Mouse (Mus musculus) embryonic fibroblast, embryonic 13.5 days (primary cell): ENCODE data around the gene Palld.

ENCODE experiments used
- CTCF ChIP-seq: IDR thresholded peaks from 2 replicates; pipeline ENCODE4 v1.5.1; 2011; ENCODE audit warnings: mild to moderate bottlenecking, control low read depth, low read length, moderate library complexity, borderline replicate concordance; ENCODE audit not compliant: insufficient read depth
- POLR2A ChIP-seq: IDR thresholded peaks from 2 replicates; pipeline ENCODE4 v1.6.1; 2011; ENCODE audit warnings: low read depth, mild to moderate bottlenecking, control low read depth, low read length, moderate library complexity

DNA sequence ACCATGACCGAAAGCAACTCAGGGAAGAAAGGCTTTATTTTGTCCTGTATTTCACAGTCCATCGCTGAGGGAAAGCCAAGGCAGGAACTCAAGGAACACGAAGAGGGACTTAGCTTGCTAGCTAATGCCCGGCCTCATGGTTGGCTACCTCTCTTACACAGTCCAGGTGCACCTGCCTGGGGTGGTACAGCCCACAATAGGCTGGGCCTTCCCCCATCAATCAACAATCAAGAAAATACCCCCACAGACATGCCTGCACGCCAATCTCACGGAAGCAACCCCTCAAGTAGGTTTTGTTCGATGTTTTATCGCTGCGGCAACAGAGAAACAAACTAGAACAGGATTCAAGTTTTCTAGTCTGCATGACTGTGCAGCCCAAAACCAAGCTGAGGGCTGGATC is 426.3 kb downstream of the Palld start:
- TF ChIP-seq CTCF (no peak), POLR2A (no peak)
